Mouse (Mus musculus) brain, embryonic 14.5 days (tissue): ENCODE results near the gene C1qtnf5.
A peak's percentile ranks its signal among the peaks of the same experiment; 100 is the strongest.

ENCODE experiments used
- CTCF ChIP-seq: fragments of 200-500 bp; IDR thresholded peaks from 2 replicates; pipeline ENCODE4 v1.5.1; 2012; ENCODE audit warnings: inconsistent platforms, mild to moderate bottlenecking, moderate library complexity, borderline replicate concordance; ENCODE audit not compliant: insufficient read depth, insufficient read length; ENCODE audit errors: extremely low read depth
- POLR2A ChIP-seq: fragments of 200-500 bp; IDR thresholded peaks from 2 replicates; pipeline ENCODE4 v1.6.1; 2012; ENCODE audit warnings: mild to moderate bottlenecking, inconsistent platforms, borderline replicate concordance; ENCODE audit not compliant: poor library complexity, insufficient read depth, insufficient read length, severe bottlenecking; ENCODE audit errors: extremely low read depth

DNA sequence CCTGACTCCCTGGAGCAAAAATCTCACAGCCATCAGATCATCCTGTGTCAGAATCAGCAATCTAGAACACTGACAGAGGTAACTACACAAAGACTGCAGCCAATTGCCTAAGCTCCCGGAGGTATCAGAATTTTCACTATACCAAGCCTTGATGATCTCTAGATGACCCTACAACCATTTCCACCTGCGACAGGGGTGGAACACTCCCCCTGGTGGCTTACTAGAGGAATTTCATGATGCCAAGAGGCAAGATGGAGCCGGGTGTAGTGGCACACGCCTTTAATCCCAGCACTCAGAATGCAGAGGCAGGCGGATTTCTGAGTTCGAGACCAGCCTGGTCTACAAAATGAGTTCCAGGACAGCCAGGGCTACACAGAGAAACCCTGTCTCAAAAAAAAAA is 17.3 kb downstream of the C1qtnf5 start:
- TF ChIP-seq CTCF (peak; percentile 50; the same call in 1 of the 2 replicates), POLR2A (no peak)
